Mouse (Mus musculus) testis, postnatal 10 days (tissue): ENCODE measurements around the gene Cdh23.

ENCODE experiments used
- DNase-seq: peaks from one replicate; pipeline ENCODE4 v3.0.0; 2021; ENCODE audit warnings: low spot score

The Cdh23 gene

DNA sequence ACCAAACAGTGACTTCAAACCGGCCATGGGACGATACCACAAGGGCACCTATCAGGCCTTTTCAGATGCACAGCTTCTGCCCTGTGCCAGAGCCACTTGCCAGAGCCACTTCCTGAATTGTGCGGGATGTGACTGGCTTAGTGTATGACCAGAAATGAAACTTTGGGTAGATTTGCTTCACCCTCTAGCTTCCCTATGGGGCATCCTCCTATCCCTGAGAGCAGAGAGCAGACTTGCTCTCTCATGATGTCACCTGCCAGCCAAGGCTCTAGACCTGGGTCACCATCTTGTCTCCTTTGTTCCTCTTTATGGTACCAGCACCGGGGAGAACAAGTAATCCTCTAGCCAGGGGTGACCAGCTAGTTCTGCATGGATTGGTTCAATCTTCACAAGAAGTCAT, 10.0 kb upstream of the Cdh23 start:
- no peak for DNase-seq

DNA sequence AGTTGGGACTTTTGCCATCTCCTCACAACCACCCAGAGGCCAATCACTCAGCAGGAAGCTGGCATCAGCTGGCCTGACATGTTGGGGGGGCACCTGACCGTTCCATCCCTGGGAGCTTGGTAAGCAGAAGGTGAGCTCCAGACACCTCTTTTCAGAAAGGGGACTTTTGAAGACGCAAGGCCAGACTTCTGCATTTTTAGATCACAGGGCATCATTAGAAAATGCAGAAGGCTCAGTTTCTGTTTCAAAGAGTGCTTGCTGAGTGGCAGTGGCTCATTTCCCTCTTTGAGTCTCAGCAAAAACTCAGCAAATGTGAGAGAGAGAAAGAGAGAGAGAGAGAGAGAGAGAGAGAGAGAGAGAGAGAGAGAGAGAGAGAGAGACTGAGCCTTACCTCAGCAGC, 8.8 kb upstream of the Cdh23 start:
- DNase-seq = no peak

GRCm38 (mm10) chr10:60697775-60698174, 1.5 kb upstream of the Cdh23 start:
- DNase-seq = no peak

DNA sequence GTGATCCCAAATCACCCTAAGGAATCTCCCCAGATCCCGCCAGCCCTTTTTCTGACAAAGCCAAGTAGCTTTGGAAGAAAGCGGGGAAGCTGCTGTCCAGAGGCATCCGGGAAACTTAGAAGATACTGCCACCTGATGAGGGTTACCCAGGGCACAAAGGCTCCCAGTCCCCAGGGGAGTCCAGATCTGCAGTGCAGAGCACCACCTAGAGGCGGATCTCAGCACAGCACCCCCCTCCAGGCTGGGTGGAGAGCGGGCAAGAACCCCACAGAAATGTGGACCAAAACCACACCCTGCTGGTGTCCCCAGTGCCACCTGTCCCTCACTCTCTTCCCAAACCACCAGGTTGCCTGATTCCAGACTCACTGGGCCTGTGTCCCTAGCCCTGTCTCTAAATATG, 685 bp upstream of the Cdh23 start:
- peak; percentile 85 for DNase-seq

GRCm38 (mm10) chr10:60691671-60692390, 4.5 kb downstream of the Cdh23 start:
- DNase-seq = no peak

GRCm38 (mm10) chr10:60690960-60691359, 5.3 kb downstream of the Cdh23 start:
- DNase-seq = peak; percentile 64

- no peak for DNase-seq
Observed at GRCm38 (mm10) chr10:60689396-60689795, 6.9 kb downstream of the Cdh23 start.

- peak; percentile 82 for DNase-seq
Observed at GRCm38 (mm10) chr10:60687011-60687776, 9.1 kb downstream of the Cdh23 start.

- peak; percentile 56 for DNase-seq
Observed at GRCm38 (mm10) chr10:60686641-60686975, 9.7 kb downstream of the Cdh23 start.

GRCm38 (mm10) chr10:60685764-60686640, 10.3 kb downstream of the Cdh23 start:
- DNase-seq = peak; percentile 66

DNA sequence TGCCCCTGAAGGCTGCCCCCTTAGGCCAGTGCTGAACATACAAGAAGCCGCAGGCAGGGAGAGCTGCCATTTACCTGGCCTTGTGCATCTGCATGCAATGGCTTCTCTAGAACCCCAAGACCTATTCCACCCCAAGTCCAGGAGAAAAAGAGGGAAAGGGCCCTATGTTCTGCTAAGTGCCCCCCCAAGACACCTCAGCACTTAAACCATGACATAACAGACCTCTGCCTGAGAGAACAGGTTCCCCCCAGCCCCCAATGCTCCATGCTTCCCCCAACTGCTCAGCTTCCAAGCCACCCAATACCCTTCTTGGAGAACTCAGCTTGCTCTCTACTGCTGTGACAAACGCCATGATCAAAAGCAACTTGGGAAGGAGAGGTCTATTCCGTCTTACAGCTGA, 17.4 kb downstream of the Cdh23 start:
- DNase-seq = no peak

- DNase-seq = no peak
Observed at GRCm38 (mm10) chr10:60677319-60677718, 19.0 kb downstream of the Cdh23 start.

- no peak for DNase-seq
Observed at GRCm38 (mm10) chr10:60670166-60670565, 26.1 kb downstream of the Cdh23 start.

GRCm38 (mm10) chr10:60668591-60668990, 27.7 kb downstream of the Cdh23 start:
- DNase-seq = no peak

DNA sequence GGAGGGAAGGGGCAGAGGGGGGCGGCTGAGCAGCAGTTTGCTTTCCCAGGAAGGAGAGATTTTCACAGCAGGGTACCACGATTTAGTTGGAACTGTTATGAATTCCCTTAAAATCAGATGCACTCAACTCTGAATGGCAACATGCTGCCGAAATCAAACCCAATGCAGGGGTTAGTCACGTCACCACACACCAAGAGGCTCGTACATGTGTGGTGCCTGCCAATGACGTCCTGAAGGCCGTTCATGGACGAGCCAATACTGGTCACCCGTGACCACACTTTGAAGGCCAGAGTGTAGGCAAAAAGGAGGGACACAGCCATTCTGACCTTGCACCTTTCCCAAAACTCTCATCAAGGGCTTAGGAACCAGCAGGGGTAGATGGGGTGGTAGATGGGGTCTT, 35.3 kb downstream of the Cdh23 start:
- DNase-seq = no peak

GRCm38 (mm10) chr10:60659450-60660020, 36.8 kb downstream of the Cdh23 start:
- DNase-seq = no peak

DNA sequence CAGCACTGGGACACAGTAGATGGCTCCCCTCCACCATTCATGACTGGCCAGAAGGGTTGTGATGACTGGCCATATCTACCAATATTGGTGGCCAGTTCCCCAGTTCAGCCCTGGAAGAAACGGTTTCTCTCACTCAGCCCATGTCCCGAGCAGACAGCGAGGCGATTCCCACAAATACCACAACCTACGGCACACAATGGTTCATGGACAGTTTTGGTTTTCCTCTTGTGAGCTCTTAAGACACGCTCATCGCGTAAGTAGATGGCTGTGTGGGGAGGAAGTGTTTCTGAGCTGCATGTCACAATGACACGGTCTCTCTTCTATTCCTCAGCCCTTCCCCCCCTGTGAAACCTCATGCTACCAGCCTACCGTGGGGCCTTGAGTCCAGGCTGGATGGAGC, 38.1 kb downstream of the Cdh23 start:
- no peak for DNase-seq

DNA sequence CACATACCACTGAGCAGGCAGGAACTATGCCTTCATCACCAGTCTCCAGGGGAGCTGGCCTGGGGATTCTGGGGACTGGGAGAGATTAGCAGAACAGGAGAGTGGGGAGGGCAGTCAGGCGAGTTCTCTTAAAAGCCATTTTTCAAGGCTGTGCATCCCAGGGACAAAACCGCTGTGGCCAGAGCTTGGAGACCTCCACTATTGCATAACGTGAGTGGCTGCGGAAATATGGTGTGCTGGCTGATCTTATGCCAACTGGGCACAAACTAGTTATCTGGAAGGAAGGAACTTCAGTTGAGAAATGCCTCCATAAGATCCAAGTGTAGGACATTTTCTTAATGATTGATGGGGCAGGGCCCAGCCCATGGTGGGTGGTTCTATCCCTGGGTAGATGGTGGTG, 42.6 kb downstream of the Cdh23 start:
- DNase-seq = no peak

DNA sequence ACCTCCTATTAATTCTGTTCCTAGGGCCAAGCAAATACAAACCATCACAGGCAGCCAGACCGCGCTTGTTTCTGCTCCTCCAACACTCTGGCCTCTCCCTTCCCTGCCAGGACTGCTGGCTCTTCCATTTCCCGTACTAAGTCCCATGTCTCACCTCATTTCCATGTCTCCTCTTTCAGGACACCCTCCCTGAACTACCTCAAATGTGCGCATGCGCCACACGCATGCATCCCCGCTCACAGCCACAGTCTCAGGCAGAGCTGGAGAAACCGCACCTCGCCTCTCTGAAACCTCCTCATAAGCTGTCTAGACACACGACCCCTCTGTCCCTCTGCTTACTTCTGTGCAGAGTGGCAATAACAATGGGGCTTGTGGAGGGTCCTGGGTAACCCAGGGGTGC, 43.2 kb downstream of the Cdh23 start:
- no peak for DNase-seq

DNA sequence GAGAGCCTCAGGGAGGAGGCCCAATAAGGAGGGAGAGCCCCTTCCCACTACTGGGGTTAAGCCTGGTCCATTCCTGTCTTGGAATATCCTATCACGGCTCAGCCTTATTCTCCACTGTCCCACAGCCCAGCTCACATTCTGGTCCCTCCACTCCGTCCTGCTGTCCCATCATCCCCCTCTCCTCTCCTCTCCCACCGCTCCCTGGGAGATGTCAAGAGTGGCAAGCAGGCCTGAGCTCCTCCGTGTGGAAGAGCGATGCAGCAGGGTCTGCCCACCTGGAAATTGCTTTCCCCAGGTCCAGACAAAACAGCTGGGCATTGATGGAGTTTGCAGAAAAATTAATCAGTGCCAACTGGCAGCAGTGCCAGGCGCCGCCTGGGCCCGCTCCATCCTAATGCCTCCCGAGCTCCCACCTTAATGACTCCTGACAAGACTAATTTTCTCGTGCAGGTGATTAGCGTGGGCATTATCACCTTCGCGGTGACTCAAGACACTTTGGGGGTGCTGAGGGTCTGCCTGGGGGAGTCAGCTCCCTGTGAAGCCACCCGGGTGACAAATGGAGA, 52.1 kb downstream of the Cdh23 start:
- no peak for DNase-seq

DNA sequence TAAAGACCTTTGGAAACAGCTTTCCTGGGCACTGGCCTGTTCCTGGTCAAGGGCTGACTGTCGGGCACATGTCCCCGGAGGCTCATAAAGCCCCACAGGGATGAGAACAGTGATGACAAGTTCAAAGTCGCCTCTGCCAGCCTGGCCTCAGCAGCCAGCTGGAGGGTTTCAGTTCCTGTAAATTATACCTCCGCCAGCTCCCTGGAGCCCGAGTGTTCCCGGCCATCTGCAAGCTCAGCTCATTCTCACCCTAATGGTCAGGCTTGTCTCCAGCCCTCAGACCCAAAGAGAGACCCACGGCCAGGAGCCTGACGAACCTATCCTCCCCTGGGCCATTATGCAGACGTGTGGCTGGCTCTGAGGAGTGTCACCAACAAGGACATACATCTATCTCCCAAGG, 57.0 kb downstream of the Cdh23 start:
- no peak for DNase-seq
